Mouse (Mus musculus) liver, embryonic 11.5 days (tissue): Measurements from ENCODE around the gene Cfdp1. TPM values are rescaled to one million over a fixed set of nuclear protein-coding genes. Genes with fewer than 3 reads are reported as not detected.

Source experiments
- ATAC-seq: fragments of 200-750 bp; cut with Nextera tagmentation; replicated peaks from 2 replicates; pipeline ENCODE4 v1.8.0; 2017; ENCODE audit warnings: moderate number of reproducible peaks, mild to moderate bottlenecking, moderate TSS enrichment, moderate library complexity; ENCODE audit not compliant: low FRiP score
- DNase-seq: peaks from one replicate; pipeline ENCODE4 v3.0.0-alpha.2; 2017; ENCODE audit warnings: low spot score
- H3K27ac ChIP-seq: fragments of 300-500 bp; sonication (generic); 2 replicates; pipeline ENCODE4 v1.5.1; 2014; ENCODE audit warnings: mild to moderate bottlenecking, low read depth, low read length, control low read depth
- H3K27me3 ChIP-seq: fragments of 300-500 bp; sonication (generic); replicated peaks from 2 replicates; pipeline ENCODE4 v1.6.1; 2014; ENCODE audit warnings: low read length, mixed read lengths; ENCODE audit not compliant: control insufficient read depth, insufficient read depth
- H3K36me3 ChIP-seq: fragments of 300-500 bp; sonication (generic); 2 replicates; pipeline ENCODE4 v1.6.1; 2014; ENCODE audit warnings: mild to moderate bottlenecking, low read length, moderate library complexity, mixed read lengths; ENCODE audit not compliant: control insufficient read depth, insufficient read depth
- H3K4me1 ChIP-seq: fragments of 300-500 bp; sonication (generic); replicated peaks from 2 replicates; pipeline ENCODE4 v1.6.1; 2014; ENCODE audit warnings: low read length, mixed read lengths; ENCODE audit not compliant: control insufficient read depth, insufficient read depth
- H3K4me2 ChIP-seq: fragments of 300-500 bp; sonication (generic); 2 replicates; pipeline ENCODE4 v1.6.1; 2014; ENCODE audit warnings: mild to moderate bottlenecking, control low read depth, moderate library complexity
- H3K4me3 ChIP-seq: fragments of 300-500 bp; sonication (generic); 2 replicates; pipeline ENCODE4 v1.5.1; 2014; ENCODE audit warnings: low read depth, low read length, control low read depth
- H3K9ac ChIP-seq: fragments of 300-500 bp; sonication (generic); 2 replicates; pipeline ENCODE4 v1.6.1; 2014; ENCODE audit warnings: low read depth, low read length, control low read depth
- H3K9me3 ChIP-seq: fragments of 300-500 bp; sonication (generic); 2 replicates; pipeline ENCODE4 v1.6.1; 2016; ENCODE audit warnings: low read length, inconsistent platforms, mixed read lengths; ENCODE audit not compliant: control insufficient read depth
- WGBS: fragments of 180-500 bp; shearing (Covaris S2); extraction: QIAGEN DNeasy Blood & Tissue Kit; methylation state at CpG from one replicate; pipeline ENCODE4 v1.1.7; 2014; 5-methylcytosine and 5-hydroxymethylcytosine counted together
- polyA plus RNA-seq: library from polyadenylated mRNA; unstranded; fragments of >200 nt; fragmentation: Nextera tagmentation; extraction: Ambion mirVana; gene quantifications from 2 replicates; pipeline ENCODE4 v1.2.1, GENCODE M21; 2014

The Cfdp1 gene
- polyA plus RNA-seq, 1 experiment from 2014 or later: 234 TPM

GRCm38 (mm10) chr8:111733581-111734243 is 120.4 kb downstream of the Cfdp1 start:
- H3K27ac ChIP-seq: peak overlapping the region; percentile 52; the same call in 1 of the 2 replicates
- ATAC-seq (no peak), DNase-seq (no peak)
- H3K4me1 ChIP-seq: peaks cover 51% of the 10 kb centered on the region
- H3K9me3 ChIP-seq: no peaks in the 10 kb centered on the region
- H3K36me3 ChIP-seq: no peaks in the 10 kb centered on the region
- H3K9ac ChIP-seq: no peak overlapping the region
- peaks cover 27% of the 10 kb centered on the region for H3K27me3 ChIP-seq
- no peak overlapping the region for H3K4me3 ChIP-seq
- WGBS: 21% methylated on average over 5 of the region's 5 CpGs
- H3K4me2 ChIP-seq: no peak overlapping the region; the same call in 1 of the 2 replicates

GRCm38 (mm10) chr8:111732406-111733085 is 121.5 kb downstream of the Cfdp1 start:
- DNase-seq (no peak), ATAC-seq (0 out of 2 replicates have a peak, but pooled peaks have one; percentile 1)
- H3K4me1 ChIP-seq: peaks cover 55% of the 10 kb centered on the region

GRCm38 (mm10) chr8:111732004-111732403 is 122.1 kb downstream of the Cfdp1 start:
- peak overlapping the region; percentile 71 for H3K4me3 ChIP-seq
- 0% methylated on average over 38 of the region's 41 CpGs for WGBS
- H3K4me2 ChIP-seq: peak overlapping the region; percentile 80
- peak overlapping the region; percentile 51; the same call in 1 of the 2 replicates for H3K27ac ChIP-seq
- H3K4me1 ChIP-seq: peaks cover 56% of the 10 kb centered on the region
- H3K36me3 ChIP-seq: no peaks in the 10 kb centered on the region
- H3K9ac ChIP-seq: peak overlapping the region; percentile 68
- no peaks in the 10 kb centered on the region for H3K9me3 ChIP-seq
- ATAC-seq: peak; percentile 91
- H3K27me3 ChIP-seq: peaks cover 23% of the 10 kb centered on the region
- DNase-seq: peak; percentile 93

More at GRCm38 (mm10) chr8:111732406-111733085, 121.5 kb downstream of the Cfdp1 start:
- Histone ChIP-seq H3K9ac (no peak overlapping the region; the same call in 1 of the 2 replicates), H3K9me3 (no peaks in the 10 kb centered on the region), H3K4me2 (peak overlapping the region; percentile 80), H3K4me3 (peak overlapping the region; percentile 71), H3K27me3 (peaks cover 27% of the 10 kb centered on the region), H3K36me3 (no peaks in the 10 kb centered on the region), H3K27ac (peak overlapping the region; percentile 16; the same call in 1 of the 2 replicates)
- 32% methylated on average over 10 of the region's 10 CpGs for WGBS

GRCm38 (mm10) chr8:111731231-111731977 is 122.7 kb downstream of the Cfdp1 start:
- H3K36me3 ChIP-seq: no peaks in the 10 kb centered on the region
- peaks cover 22% of the 10 kb centered on the region for H3K27me3 ChIP-seq
- peaks cover 59% of the 10 kb centered on the region for H3K4me1 ChIP-seq
- H3K9me3 ChIP-seq: no peaks in the 10 kb centered on the region
- no peak for DNase-seq
- peak; percentile 19 for ATAC-seq
- H3K4me3 ChIP-seq: peak overlapping the region; percentile 71
- peak overlapping the region; percentile 51; the same call in 1 of the 2 replicates for H3K27ac ChIP-seq
- WGBS: under 1% methylated on average over 38 of the region's 39 CpGs
- peak overlapping the region; percentile 80 for H3K4me2 ChIP-seq
- H3K9ac ChIP-seq: peak overlapping the region; percentile 68

GRCm38 (mm10) chr8:111729233-111730170 is 124.6 kb downstream of the Cfdp1 start:
- DNase-seq: no peak
- peaks cover 43% of the 10 kb centered on the region for H3K4me1 ChIP-seq
- no peak overlapping the region for H3K27ac ChIP-seq
- no peaks in the 10 kb centered on the region for H3K9me3 ChIP-seq
- no peaks in the 10 kb centered on the region for H3K36me3 ChIP-seq
- H3K9ac ChIP-seq: no peak overlapping the region
- no peak for ATAC-seq
- peaks cover 17% of the 10 kb centered on the region for H3K27me3 ChIP-seq
- WGBS: 51% methylated on average over 7 of the region's 7 CpGs
- H3K4me2 ChIP-seq: peak overlapping the region; percentile 80
- no peak overlapping the region for H3K4me3 ChIP-seq

GRCm38 (mm10) chr8:111728481-111728880 is 125.6 kb downstream of the Cfdp1 start:
- Histone ChIP-seq H3K4me3 (no peak overlapping the region), H3K9ac (no peak overlapping the region), H3K4me1 (peaks cover 34% of the 10 kb centered on the region), H3K27me3 (peaks cover 13% of the 10 kb centered on the region), H3K9me3 (no peaks in the 10 kb centered on the region), H3K4me2 (no peak overlapping the region), H3K27ac (0 out of 2 replicates have a peak overlapping the region, but pooled peaks have one; percentile 19), H3K36me3 (no peaks in the 10 kb centered on the region)
- ATAC-seq (no peak), DNase-seq (no peak)
- 71% methylated on average over 5 of the region's 5 CpGs for WGBS

GRCm38 (mm10) chr8:111727553-111727952 is 126.5 kb downstream of the Cfdp1 start:
- no peaks in the 10 kb centered on the region for H3K9me3 ChIP-seq
- H3K27ac ChIP-seq: no peak overlapping the region
- H3K27me3 ChIP-seq: peaks cover 13% of the 10 kb centered on the region
- DNase-seq (no peak), ATAC-seq (no peak)
- H3K9ac ChIP-seq: no peak overlapping the region
- H3K4me1 ChIP-seq: peaks cover 25% of the 10 kb centered on the region
- H3K4me2 ChIP-seq: no peak overlapping the region
- 67% methylated on average over 4 of the region's 4 CpGs for WGBS
- no peak overlapping the region for H3K4me3 ChIP-seq
- no peaks in the 10 kb centered on the region for H3K36me3 ChIP-seq
